Mouse (Mus musculus): ENCODE measurements around the gene Pds5a. TPM values are rescaled to one million over a fixed set of nuclear protein-coding genes. Genes with fewer than 3 reads are reported as not detected.
"Not testable (repeated sequence)": the region's sequence is repeated elsewhere in the genome, so short reads cannot be mapped to it uniquely, and the experiment has no call there.

The Pds5a gene
- total RNA-seq, 2 experiments from 2014 or later: 59.5 to 60.5 TPM

- intact Hi-C loops (cut with DNase I): loop anchor here (1.0 to 2.0 kb wide), 2 partner anchors 24 to 65 kb away; partner anchors contain the start of gene N4bp2
- no peak for DNase-seq
These were observed 675 bp upstream of the Pds5a start for GRCm38 (mm10) chr5:65698759-65699136.

- intact Hi-C loops (cut with DNase I): loop anchor here (2.0 kb wide), 2 partner anchors 207 to 297 kb away; no protein-coding TSS in a partner anchor
- peak; percentile 59 to 72 for DNase-seq
These were observed 612 bp downstream of the Pds5a start for GRCm38 (mm10) chr5:65697486-65697835.

- peak; percentile 71 to 78 for DNase-seq
- intact Hi-C loops (cut with DNase I): loop anchor here (1.0 to 2.0 kb wide), 3 partner anchors 160 to 296 kb away; partner anchors contain the start of genes Smim14 and Ube2k
These were observed 1.1 kb downstream of the Pds5a start for GRCm38 (mm10) chr5:65696821-65697485.

DNA sequence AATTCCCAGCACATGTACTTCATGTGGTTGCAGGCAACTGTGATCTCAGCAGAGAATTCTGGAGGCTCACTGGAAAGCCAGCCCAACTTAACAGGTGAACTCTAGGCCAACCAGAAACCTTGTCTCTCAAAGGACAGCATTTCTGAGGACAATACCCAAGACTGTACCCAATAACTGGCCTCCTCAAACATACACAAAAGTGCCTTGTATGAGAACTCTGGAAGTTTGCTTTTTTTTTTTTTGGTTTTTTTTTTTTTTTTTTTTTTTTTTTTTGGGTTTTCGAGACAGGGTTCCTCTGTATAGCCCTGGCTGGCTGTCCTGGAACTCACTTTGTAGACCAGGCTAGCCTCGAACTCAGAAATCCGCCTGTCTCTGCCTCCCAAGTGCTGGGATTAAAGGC is 4.0 kb downstream of the Pds5a start:
- DNase-seq; intact Hi-C loops (cut with DNase I): not testable (repeated sequence)

- intact Hi-C loops (cut with DNase I): no loop called here
- DNase-seq: no peak
These were observed 5.1 kb downstream of the Pds5a start for GRCm38 (mm10) chr5:65693018-65693417.

- intact Hi-C loops (cut with DNase I): no loop called here
These were observed 9.3 kb downstream of the Pds5a start for GRCm38 (mm10) chr5:65688806-65689205.

DNA sequence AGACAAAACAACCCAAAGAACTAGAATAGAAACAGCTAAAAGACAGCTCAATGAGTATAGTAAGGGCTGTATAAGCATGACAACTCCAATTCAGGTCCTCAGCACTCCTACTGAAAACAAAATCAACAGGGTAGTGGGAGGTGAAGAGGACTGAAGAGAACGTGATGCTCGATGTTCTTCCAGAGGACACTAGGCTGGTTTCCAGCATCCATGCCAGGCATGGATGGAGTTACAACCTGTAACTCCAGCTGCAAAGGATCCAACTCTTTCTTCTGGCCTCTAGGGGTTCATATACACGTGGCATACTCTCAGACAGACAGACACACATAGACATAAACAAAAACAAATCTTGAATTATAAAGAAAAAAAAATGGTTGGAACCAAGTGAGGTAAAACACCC is 11.3 kb downstream of the Pds5a start:
- intact Hi-C loops (cut with DNase I): no loop called here
- DNase-seq: no peak

More at GRCm38 (mm10) chr5:65688806-65689205, 9.3 kb downstream of the Pds5a start:
- no peak for DNase-seq

DNA sequence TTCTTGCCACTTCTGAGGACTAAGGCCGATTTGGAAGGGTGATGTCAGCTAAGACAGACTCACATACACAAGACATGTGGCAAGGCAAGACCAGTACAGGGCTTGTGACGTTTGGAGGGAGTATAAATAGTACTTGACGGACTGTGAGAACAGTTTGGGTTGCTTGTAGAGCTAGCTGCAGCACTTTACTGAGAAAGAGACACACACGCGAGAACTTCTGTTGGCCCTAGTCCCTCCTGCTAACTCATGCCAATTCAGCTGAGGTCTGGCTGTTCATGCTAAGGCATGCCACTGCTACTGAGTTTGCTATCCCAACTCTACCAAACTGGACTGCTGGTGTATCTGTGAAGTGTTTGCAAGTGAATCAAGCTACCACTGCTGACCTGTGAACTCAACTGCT is 19.2 kb downstream of the Pds5a start:
- DNase-seq: peak; percentile 19 to 20
- intact Hi-C loops (cut with DNase I): loop anchor here (5.0 kb wide), 1 partner anchor 127 kb away; no protein-coding TSS in a partner anchor

DNA sequence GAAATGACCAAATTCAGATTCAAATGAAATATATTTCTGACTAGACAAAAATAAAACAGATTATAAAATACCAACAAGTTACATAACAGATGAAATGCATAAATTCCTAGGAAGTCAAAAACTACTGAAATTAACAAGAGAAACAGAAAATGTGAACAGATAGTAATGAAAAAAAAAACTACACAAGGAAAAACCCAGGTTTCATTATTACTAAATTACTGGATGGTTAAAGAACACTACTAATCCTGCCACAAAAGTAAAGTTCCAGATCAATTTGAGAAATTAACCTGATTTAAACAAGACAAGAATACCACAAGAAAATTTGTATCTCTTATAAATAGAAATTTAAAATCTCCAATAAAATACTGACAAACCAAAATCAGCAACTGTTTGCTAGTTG is 25.9 kb downstream of the Pds5a start:
- DNase-seq: no peak
- intact Hi-C loops (cut with DNase I): no loop called here

- intact Hi-C loops (cut with DNase I): no loop called here
- DNase-seq: no peak
These were observed 30.4 kb downstream of the Pds5a start for GRCm38 (mm10) chr5:65667644-65668043.

DNA sequence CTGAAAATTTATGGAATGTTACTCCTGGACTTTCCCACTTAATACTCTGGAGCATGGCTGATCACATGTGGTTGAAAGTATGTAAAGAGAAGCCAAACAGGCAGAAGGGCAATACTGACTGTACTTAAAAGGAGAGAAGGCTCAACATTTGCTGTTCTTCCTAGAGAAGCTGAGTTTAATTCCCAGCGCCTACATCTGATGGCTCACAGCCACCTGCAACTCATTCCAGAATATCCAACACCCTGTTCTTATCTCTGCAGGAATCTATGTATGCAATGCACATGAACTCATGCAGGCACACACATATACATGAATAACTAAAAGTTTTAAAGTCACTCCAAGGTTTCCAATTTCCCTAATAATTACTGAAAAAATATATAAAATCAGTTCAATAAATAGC is 32.7 kb downstream of the Pds5a start:
- intact Hi-C loops (cut with DNase I): no loop called here

DNA sequence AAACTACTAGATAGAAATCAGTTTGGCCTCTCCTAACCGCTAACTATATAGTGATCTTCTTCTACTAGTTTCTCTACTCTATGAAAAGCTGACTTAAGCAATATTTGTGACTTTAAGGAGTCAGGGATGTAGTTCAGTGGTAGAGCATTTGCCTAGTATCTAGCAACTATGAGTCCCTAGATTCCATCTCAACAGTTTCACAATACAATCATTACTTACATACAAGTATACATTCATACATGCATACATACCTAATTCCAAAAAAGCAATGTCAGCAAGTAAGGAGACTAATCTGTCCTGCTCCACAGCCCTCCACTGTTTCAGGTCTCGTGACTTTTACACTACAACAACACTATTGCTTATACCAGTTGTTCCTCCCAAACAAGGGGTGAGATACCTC is 36.1 kb downstream of the Pds5a start:
- intact Hi-C loops (cut with DNase I): no loop called here
- no peak for DNase-seq

More for the DNA sequence above, 32.7 kb downstream of the Pds5a start:
- DNase-seq: no peak

DNA sequence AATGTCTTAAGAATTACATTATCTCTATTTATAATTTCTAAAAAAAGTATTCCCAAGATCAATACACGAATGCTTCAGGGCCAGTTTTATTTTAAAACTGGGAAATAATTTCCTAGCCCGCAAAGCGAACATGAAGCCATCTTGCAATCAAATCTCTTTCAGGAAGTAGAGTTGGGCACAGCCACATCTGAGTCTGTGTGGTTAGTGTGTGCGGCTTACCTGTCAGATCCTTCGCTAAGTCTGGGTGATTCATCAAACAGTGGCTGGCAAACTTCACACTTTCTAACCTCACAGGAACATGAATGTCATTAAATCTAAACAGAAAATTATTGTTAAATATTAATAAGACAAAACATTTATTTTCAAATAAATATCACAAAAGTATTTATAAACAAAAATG is 44.3 kb downstream of the Pds5a start:
- intact Hi-C loops (cut with DNase I): no loop called here
- DNase-seq: no peak

DNA sequence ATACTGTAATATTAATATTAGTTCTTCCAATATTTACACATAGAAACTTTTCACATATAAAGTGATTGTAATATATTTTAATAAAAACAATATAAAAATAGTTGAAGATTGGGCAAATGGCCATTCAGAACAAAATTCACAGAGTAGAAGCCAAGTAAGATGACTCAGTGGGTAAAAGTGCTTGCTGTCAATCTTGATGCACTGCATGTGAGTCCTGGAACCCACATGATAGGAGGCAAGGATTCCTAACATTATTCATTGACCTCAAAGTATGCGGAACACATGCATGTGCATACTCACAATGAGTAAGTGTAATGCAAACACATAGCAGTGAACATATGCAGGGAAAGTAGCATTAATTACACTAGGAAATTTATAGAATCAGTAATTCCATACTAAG is 59.2 kb downstream of the Pds5a start:
- no peak for DNase-seq
- intact Hi-C loops (cut with DNase I): no loop called here

- intact Hi-C loops (cut with DNase I): no loop called here
- DNase-seq: no peak
These were observed 73.7 kb downstream of the Pds5a start for GRCm38 (mm10) chr5:65624340-65624739.

DNA sequence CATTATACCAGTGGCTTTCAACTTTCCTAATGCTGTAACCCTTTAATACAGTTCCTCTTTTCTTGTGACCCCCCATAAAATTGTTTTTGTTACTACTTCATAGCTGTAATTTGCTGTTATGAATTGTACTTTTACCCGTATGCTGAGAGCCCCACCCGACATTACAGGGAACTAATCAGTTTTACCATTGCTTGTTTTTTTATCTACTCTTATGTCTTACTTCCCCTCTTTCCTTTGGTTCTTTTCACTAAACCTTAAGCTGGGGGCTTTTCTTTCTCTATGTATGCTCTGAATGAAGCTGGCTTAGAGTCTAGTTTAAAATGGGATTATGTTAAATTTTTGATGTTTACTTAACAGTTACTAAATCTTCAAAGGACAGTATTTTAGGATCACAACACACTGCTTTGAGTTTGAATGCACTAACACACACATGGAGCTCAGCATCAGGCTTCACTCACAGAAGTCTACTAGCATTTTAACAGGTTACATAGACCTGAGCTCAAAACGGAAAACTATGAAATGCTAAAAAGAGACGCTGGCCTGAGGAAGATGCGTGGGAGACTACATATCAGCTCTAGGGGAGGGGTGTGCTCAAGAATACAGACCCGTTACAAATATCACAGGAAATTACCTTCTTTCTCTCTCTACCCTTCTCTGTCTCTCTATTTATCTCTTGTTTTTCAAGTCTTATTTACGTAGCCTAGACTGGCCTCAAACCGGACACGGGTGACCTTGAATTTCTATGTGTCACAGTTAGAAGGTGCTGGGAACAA is 84.7 kb downstream of the Pds5a start:
- intact Hi-C loops (cut with DNase I): no loop called here
- DNase-seq: no peak

GRCm38 (mm10) chr5:65610541-65610940 is 87.5 kb downstream of the Pds5a start:
- intact Hi-C loops (cut with DNase I): no loop called here
- no peak for DNase-seq

GRCm38 (mm10) chr5:65609769-65610168 is 88.3 kb downstream of the Pds5a start:
- DNase-seq: no peak
- intact Hi-C loops (cut with DNase I): no loop called here

DNA sequence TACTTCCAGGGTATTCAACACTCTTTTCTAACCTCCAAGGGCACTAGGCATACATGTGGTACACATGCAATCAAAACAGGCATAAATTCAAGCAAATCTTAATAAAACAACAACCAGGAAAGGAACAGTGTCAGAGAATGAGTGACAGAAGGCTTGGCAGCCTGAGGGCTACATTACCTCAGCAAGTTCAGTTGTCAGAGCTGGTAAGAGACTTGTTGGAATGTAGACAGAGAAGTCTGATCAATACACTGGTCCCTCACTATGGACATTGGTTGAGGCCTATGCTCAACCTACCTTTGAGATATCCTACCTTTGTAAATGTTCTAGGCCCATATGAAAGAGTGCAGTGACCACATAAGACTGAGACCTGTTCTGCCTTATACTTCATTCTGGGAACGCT is 91.3 kb downstream of the Pds5a start:
- DNase-seq: no peak
- intact Hi-C loops (cut with DNase I): no loop called here

GRCm38 (mm10) chr5:65599681-65600080 is 98.4 kb downstream of the Pds5a start:
- intact Hi-C loops (cut with DNase I): no loop called here
- DNase-seq: no peak

DNA sequence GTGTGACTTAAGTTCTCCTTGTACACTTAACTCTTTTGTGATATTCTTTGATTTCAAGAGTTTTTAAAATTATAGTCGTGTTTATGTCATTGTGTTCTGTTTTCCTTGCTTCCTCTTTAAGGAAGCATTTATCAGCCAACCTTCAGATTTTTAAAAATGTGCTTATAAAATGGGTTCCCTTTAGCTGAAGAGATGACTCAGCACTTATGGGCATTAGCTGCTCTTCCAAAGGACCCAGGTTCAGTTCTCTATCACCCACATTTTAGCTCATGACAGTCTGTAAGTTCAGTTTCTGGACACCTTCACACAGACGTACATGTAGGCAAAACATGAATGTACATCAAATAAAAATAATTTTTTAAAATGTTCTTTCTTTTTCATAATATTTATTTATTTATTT is 105.7 kb downstream of the Pds5a start:
- intact Hi-C loops (cut with DNase I): no loop called here
- DNase-seq: no peak

DNA sequence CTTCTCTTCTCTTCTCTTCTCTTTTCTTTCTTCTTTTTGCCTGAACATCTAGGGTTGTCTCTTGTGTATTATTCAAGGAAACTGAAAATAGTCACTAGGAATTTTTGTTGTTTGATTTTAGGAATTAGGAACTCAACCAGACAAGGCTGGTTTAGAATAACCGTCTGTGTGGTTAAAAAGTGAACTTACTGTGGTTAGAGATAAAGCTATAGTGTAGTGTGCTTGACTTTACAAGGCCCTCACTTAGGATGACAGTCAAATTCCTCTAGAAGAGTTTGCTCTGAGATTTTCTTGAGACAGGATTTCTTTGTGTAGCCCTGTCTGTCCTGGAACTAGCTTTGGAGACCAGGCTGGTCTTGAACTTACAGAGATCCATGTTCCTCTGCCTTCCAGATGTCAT is 107.9 kb downstream of the Pds5a start:
- intact Hi-C loops (cut with DNase I): no loop called here
- no peak for DNase-seq

All from heart, postnatal 36 days (tissue).